Mouse (Mus musculus): ENCODE measurements at regions not wholly inside any gene's neighbourhood (a gene's known extent, or its start where the extent isn't known, plus 50 kb on each side); places are given as distances from the start of the nearest gene placed in this dataset.

GRCm38 (mm10) chr4:53319051-53319450 is 121.2 kb upstream of the Slc44a1 start:
- DNase-seq, result no peak

GRCm38 (mm10) chr4:53318181-53318580 is 122.0 kb upstream of the Slc44a1 start:
- DNase-seq, result no peak

- no peak for DNase-seq
Measured at GRCm38 (mm10) chr4:53317453-53317824, 122.8 kb upstream of the Slc44a1 start.

- DNase-seq, result no peak
Measured at GRCm38 (mm10) chr4:53316796-53317452, 123.3 kb upstream of the Slc44a1 start.

GRCm38 (mm10) chr4:53315876-53316762 is 124.1 kb upstream of the Slc44a1 start:
- no peak for DNase-seq

- DNase-seq, result no peak
Measured at GRCm38 (mm10) chr4:53315121-53315875, 124.9 kb upstream of the Slc44a1 start.

GRCm38 (mm10) chr4:53314076-53314475 is 126.1 kb upstream of the Slc44a1 start:
- DNase-seq, result no peak

GRCm38 (mm10) chr4:53307121-53307520 is 133.1 kb upstream of the Slc44a1 start:
- DNase-seq, result no peak

- DNase-seq, result no peak
Measured at GRCm38 (mm10) chr4:53304782-53305385, 135.3 kb upstream of the Slc44a1 start.

GRCm38 (mm10) chr4:53304290-53304654 is 135.9 kb upstream of the Slc44a1 start:
- no peak for DNase-seq

GRCm38 (mm10) chr4:53303621-53304289 is 136.5 kb upstream of the Slc44a1 start:
- DNase-seq, result no peak

- no peak for DNase-seq
Measured at GRCm38 (mm10) chr4:53297975-53298374, 138.3 kb upstream of the Abca1 start.

- no peak for DNase-seq
Measured at GRCm38 (mm10) chr4:53292606-53293005, 132.9 kb upstream of the Abca1 start.

GRCm38 (mm10) chr4:53277741-53278525 is 118.2 kb upstream of the Abca1 start:
- no peak for DNase-seq

GRCm38 (mm10) chr4:53270433-53270832 is 110.7 kb upstream of the Abca1 start:
- no peak for DNase-seq

- no peak for DNase-seq
Measured at GRCm38 (mm10) chr4:53269999-53270398, 110.3 kb upstream of the Abca1 start.

- no peak for DNase-seq
Measured at GRCm38 (mm10) chr4:53269251-53269842, 109.7 kb upstream of the Abca1 start.

GRCm38 (mm10) chr4:53264901-53265300 is 105.2 kb upstream of the Abca1 start:
- no peak for DNase-seq

- no peak for DNase-seq
Measured at GRCm38 (mm10) chr4:53264501-53264900, 104.8 kb upstream of the Abca1 start.

GRCm38 (mm10) chr4:53263776-53264175 is 104.1 kb upstream of the Abca1 start:
- peak; percentile 84 for DNase-seq

- no peak for DNase-seq
Measured at GRCm38 (mm10) chr4:53262466-53262865, 102.8 kb upstream of the Abca1 start.
